Mouse (Mus musculus): ENCODE data around the gene Adgrl1. TPM values are rescaled to one million over a fixed set of nuclear protein-coding genes. Genes with fewer than 3 reads are reported as not detected.

Gene Adgrl1
- 1 to 10 TPM; 1.4 to 2.7 TPM for total RNA-seq (2023)

DNA sequence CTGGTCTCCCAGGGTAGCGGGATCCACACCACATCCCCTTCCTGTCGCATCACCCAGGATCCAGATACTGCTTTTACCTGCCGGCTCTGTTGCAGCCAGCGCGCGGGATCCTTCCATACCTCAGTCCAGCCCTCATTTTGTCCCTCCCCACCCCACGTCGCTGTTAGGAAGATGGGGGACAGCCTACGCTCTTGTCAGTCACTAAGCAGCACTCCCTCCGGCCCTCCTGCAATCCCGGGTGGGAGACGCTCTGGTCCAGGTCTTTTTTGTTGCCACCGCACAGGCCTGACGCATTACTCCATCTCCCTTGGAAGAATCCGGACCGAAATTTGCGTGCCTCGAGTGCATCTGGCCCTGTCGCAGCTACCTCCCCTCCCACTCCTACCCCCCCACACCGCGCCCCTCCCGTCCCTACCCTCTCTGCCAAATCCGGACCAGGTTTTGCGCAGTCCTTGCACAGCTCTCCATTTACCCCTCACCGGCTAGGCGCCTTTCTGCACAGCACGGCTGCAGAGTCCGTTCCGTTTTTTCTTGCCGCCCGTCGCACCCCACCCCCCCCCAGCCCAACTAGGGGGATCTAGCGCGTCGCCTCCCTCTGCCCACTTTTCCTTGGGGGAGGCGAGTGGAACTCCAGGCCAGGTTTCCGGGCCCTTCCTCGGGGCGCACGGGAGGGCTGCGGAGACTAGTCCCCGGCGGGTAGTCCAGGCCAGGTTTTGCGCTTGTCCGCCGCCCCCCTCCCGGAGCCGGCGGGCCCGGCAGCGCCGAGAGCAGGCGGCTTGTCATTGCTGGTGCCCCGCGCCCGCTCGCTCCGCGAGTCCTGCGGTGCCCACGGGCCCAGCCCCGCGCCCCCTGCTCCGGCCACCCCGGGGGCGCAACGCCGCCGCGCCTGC, at the start of gene Adgrl1:
Gene Adgrl1, plus strand, starts transcription at position 743 of the 890 bp plus-strand sequence.

GRCm38 (mm10) chr8:83955106-83955957, 55.4 kb downstream of the Adgrl1 start, which contains the start of the genes Gm10644 and Asf1b:
TSS of gene Gm10644 (minus strand) at chr8:83955205.
TSS of gene Asf1b (plus strand) at chr8:83955507.

GRCm38 (mm10) chr8:83972150-83973120, 72.5 kb downstream of the Adgrl1 start, which contains the start of gene Prkaca:
TSS of gene Prkaca (plus strand) at chr8:83972993.

Other genes starting within 250 kb of the Adgrl1 start
- gene Gipc1, start 247.4 kb upstream of the Adgrl1 start, total RNA-seq (2023), result 10 to 100 TPM; 24.7 to 30.3 TPM
- gene Ptger1, start 233.4 kb upstream of the Adgrl1 start, total RNA-seq (2023), result under 1 TPM; 0.20 to 0.29 TPM
- 100 to 1,000 TPM; 270 to 275 TPM for gene Pkn1, start 200.9 kb upstream of the Adgrl1 start, total RNA-seq (2023)
- gene Ddx39, start 184.9 kb upstream of the Adgrl1 start, total RNA-seq (2023), result 10 to 100 TPM; 47.6 to 48.4 TPM
- 100 to 1,000 TPM; 678 to 747 TPM for gene Adgre5, start 158.8 kb upstream of the Adgrl1 start, total RNA-seq (2023)
- gene Gm10644, start 55.1 kb downstream of the Adgrl1 start, total RNA-seq (2023), result under 1 TPM in 1 of 2 experiments, not detected in 1; 0.26 TPM
- 10 to 100 TPM; 47.9 to 50.2 TPM for gene Asf1b, start 55.4 kb downstream of the Adgrl1 start, total RNA-seq (2023)
- gene Prkaca, start 72.9 kb downstream of the Adgrl1 start, total RNA-seq (2023), result 10 to 100 TPM; 33.3 to 34.6 TPM
- gene Samd1, start 97.6 kb downstream of the Adgrl1 start, total RNA-seq (2023), result 10 to 100 TPM; 35.0 to 52.0 TPM
- not detected for gene 1700067K01Rik, start 101.4 kb downstream of the Adgrl1 start, total RNA-seq (2023)
- gene 2210011C24Rik, start 112.1 kb downstream of the Adgrl1 start, total RNA-seq (2023), result not detected
- not detected for gene Palm3, start 121.4 kb downstream of the Adgrl1 start, total RNA-seq (2023)
- gene Il27ra, start 142.5 kb downstream of the Adgrl1 start, total RNA-seq (2023), result 1 to 10 TPM in 1 of 2 experiments, under 1 TPM in 1; 0.89 to 2.0 TPM
- gene Rln3, start 144.9 kb downstream of the Adgrl1 start, total RNA-seq (2023), result not detected
- gene Gm10643, start 165.0 kb downstream of the Adgrl1 start, total RNA-seq (2023), result 1 to 10 TPM; 1.5 to 1.9 TPM
- 10 to 100 TPM; 35.4 to 36.8 TPM for gene Rfx1, start 166.7 kb downstream of the Adgrl1 start, total RNA-seq (2023)
- gene Dcaf15, start 204.7 kb downstream of the Adgrl1 start, total RNA-seq (2023), result 10 to 100 TPM; 23.7 to 28.3 TPM
- under 1 TPM in 1 of 2 experiments, not detected in 1; 0.31 TPM for gene Podnl1, start 225.9 kb downstream of the Adgrl1 start, total RNA-seq (2023)
- 10 to 100 TPM; 15.7 to 19.0 TPM for gene Cc2d1a, start 247.8 kb downstream of the Adgrl1 start, total RNA-seq (2023)
- gene 4930432K21Rik, start 247.9 kb downstream of the Adgrl1 start, total RNA-seq (2023), result under 1 TPM; 0.16 to 0.35 TPM

All from neutrophil, adult 59 days (primary cell).